Mouse (Mus musculus) frontal cortex, postnatal 14 days (tissue): ENCODE measurements around the gene Il17c.

ENCODE experiments used
- DNase-seq, 2 experiments: peaks; one replicate each; pipeline ENCODE4 v3.0.0; 2022; ENCODE audit warnings: low spot score in 2 of 2

Il17c gene

DNA sequence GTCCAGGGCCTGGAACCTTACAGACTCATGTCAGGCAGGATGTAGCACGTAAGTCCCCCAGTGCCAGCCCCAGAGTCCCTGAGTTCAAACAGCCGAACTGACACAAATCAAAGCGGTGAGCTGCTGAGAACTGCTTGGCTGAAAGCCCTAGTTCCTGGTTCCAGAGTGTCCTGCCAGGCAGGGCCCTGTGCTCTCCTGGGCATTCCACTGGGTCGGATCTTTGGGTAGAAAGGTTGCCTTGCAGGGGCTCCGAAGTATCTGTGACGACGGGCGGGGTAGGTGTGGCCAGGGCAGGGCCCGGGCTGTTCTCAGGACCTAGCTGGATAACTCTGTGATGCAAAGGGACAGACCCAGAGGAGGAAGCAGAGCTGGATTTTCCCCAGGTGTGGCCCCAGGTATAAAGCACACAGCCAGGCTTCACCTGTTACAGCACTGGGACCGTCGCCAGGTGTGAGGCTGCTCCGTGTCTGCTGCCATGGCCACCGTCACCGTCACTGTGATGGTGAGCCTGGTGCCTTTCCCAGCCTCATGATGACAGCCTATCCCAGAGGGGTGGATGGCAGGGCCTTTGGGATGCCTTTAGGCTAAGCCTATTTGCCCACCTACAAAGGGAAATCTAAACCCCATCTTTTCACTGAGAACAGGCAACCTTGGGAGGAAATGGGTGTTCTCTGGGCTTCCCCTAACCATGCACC lies at the start of gene Il17c:
TSS of gene Il17c (plus strand) at position 645 of the 695 bp plus-strand sequence.
- DNase-seq = no peak

DNA sequence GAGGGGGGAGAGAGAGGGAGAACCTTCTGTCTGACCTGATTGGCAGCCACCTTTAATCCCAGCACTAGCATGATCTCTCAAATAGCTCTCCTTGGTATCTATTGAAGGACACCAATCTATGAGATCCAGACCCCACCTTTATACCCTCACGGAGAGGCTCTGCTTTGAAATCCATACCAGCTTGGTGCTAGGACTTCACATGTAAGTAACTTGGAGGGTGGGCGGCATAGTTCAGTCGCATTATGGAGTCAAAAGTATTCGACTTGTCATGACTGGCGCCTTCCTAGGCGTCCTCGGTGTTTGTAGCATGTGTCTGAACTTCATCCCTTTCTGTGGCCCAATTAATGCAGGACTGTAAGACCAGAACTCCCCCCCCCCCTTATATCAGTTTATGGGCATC lies 46.5 kb upstream of the Il17c start:
- DNase-seq = no peak

DNA sequence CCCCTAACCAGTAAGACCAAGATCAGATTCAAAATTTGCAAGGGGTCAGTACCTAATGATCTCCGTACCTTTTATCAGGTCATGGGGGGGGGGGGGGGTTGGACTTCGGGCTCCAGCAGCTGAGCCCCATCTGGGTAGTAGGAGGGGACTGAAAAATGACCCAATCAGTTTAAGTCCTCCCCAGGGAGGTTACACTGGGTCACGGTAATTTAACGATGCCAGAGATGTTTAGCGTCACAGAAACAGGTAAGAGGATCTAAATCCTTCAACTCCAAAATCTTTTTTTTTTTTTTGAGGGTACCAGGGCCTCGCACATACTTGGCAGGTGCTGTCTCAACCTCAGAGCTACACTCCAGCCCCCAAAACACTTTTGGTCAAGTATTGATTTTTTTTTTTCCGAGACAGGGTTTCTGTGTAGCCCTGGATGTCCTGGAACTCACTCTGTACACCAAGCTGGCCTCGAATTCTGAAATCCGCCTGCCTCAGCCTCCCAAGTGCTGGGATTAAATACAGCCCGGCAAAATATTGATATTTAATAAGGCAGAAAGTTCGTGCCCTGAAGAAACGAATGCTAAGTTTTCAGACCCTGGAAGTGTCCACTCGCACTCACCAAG lies 46.0 kb upstream of the Il17c start:
- DNase-seq = no peak

DNA sequence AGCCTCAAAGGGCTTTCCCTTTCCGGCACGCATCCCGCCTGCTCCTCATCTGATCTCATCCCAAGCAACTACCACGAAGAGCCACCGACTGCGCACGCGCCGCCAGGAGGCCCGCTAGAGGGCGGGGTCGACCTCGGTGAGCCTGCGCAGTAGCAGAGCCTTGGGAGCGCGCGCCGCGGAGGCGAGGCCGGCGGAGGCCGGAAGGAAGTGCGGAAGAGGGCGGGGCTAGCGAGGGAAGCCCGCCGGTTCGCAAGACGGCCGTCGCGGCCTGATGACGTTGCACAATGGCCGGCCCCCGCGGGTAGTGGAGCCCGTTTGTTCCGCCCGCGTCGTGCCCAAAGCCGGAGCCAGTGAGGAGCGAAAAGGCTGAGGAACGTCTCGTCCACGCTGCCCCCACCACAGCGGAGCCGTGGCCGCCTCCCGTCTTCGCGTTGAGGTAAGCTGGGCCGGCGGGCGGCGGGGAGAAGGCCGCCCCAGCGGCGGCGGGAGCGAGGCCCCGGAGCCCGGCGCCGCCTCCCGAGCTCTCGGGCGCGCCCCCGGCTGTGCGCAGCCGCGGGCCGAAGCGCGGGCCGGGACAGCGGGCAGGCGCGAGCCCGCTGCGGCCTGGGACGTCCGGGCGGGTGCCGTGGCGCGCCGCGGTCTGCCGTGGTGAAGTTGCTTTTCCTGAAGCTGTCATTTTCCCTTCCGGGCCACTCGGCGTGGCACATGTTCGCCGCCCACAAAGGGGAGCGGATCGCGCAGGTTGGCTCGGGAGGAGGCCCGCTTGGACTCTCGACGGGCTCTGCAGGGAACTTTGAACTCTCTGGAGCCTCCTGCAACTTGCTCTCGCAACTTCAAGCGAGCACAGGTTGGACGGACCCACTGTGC lies 45.2 kb upstream of the Il17c start, which contains the start of gene Zc3h18:
TSS of gene Zc3h18 (plus strand) at position 245 of the 867 bp plus-strand sequence.
- DNase-seq = peak; percentile 98 to 99

DNA sequence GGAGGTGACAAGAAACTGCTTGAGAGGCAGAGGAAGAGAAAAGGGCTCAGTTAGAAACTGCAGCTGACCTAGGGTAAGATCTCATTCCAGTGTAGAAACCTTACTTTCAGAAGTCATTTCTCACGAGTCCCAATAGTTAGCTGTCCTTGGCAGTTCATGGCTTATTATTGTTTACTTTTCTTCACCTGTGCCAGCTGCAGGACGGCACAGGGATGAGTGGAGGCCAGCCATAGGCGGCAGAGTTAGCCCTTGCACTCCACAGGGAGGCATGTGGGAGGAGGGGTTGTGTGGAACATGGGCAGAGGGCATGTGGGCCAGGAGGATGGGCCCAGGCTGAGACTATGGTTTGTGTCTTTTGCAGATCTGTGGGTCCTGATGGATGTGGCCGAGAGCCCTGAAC lies 38.8 kb upstream of the Il17c start:
- DNase-seq = no peak

DNA sequence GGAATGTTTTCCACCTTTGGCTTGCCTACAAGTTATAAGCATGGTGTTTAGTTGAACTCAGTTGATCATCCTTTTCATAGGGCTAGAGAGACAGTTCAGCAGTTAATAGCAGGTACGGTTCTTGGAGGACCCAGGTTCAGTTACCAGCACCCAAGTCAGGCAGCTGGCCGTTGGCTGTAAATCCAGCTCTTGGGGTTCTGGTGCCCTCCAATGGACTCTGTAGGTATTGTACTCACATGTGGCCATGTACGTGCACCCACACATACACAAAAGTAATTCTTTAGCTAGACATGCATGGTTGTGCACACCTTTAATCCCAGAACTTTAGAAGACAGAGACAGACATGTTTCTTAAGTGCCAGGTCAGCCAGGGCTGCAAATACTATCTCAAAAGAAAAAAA lies 32.5 kb upstream of the Il17c start:
- DNase-seq = no peak

DNA sequence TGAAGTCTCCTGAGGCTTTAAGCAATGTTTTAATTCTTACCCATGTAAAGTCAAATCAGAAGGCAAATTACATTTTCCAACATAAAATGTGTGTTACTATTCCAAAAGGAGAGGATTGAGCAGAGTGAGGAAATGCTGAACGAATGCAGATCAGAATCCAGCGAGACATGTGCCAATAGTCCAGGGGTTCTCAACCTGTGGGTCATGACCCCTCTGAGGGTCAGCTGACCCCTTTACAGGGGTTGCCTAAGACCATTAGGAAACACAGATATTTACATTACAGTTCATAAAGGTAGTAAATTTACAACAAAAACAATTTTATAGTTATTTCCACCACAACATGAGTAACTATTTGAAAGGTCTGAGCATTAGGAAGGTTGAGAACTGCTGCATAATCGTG lies 31.1 kb upstream of the Il17c start:
- no peak for DNase-seq

DNA sequence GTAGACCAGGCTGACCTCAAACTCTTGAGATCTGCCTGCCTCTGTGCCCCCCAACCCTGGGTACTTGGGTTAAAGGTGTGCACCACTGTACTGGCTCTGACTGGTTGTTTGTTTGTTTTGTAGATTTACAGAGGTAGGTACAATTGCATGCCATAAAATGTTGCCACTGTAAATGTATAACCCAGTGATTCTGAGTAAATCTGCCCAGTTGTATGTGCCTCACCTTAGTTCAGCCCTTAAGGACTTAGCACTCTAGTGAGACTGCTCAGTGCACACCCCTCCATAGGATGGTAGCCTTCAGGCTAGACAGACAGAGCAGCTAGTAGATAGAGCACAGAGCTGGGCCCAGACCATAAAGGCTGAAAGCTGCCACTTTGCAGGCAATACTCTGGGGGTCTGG lies 28.1 kb upstream of the Il17c start:
- no peak for DNase-seq

DNA sequence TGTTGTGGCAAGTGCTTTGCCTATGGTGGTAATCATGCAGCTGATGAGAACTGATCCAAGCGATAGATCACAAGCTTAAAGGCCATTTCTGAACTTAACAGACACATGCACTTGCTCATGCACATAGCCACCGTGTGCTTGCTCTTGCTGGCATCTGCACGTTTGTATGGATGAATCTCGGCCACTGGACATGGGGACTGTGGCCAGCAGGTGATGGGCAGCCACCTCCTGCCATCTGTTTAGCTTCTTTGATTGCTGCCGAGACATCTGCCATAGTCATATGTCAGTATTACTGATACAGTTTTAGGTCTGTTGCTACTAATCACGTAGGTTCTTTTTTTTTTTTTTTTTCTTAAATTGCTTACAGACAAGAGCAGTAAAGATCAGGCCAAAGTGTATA lies 26.5 kb upstream of the Il17c start:
- DNase-seq = no peak

DNA sequence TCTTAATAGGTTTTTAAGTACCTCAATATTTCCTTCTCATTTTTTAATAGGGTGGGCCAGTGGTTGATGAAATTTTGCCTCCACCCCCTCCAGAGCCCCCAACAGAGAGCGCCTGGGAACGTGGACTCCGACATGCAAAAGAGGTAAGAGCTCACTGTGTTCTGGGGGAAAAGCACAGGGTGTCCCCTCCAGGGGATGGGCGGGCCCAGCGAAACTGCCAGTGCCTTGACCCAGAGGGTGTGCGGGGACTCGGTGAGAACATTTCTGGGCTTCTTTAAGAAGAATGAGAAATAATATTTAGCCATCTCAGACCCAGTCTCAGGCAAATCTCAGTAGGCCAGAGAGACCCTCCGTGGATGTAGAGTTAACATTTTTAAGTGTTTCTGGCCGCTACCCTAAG lies 23.6 kb upstream of the Il17c start:
- no peak for DNase-seq

DNA sequence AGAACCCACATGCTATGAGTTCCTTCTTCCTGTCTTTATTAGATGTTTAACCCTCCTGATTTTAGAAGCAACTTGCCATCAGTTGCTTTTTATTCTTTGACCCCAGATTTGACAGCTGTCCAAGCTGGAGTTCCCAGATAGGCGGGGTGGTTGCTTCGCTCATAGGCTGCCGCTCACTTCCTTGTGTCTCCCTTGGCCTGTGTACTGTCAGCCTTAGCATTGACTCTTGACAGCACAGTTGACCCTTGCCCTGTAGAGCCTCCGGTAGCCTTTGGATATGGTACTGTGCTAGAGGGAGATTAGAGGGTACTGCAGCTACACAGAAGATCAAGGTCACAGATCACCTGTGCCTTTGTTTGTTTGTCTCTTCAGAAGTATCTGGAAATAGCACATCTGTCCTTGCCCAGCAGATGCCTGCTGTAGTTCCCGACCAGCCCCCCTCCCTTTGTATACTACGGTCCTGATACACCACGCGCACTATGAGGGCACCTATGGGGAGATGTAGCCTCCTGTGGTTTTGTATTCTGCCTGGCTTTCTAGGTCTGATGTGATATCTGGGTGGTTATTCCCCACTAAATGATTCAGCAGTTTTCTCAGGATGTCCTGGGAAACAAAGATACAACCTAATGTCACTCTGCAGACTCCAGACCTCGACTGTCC lies 16.5 kb upstream of the Il17c start:
- DNase-seq = no peak

DNA sequence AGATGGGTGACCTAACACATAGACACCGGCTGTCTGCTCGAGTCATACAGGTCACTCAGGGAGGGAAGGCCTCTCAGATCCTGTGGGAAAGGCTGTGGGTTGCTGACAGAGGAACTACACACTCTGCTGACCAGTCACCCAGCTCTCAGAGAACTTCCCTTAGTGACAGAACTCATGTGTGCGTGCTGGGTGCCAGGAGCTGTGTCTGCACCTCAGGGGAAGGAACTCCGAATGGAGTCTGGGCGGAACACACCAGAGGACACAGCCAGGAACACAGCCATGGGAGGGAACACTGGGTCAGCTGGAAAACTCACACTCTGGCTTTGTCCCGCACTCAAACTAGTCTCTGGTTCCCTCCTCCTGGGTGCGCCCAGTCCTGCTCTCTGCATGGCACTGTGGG lies 14.1 kb upstream of the Il17c start:
- no peak for DNase-seq

DNA sequence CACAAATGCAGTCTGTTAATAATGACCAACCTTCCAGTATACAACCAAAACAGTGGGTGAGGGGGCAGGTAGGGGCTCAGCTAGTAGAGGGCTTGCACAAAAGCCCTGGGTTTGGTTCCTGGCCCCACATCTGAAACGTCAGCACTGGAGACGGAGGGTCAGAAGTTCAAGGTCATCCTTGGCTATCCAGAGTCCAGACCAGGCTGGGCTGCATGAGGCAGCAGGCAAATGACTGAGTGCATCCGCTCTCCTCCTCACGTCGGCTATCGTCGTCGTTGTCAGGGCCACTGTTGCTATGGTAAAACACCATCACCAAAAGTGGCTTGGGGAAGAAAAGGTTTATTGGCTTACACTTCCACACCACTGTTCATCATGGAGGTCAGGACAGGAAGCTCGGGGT lies 7.5 kb upstream of the Il17c start:
- DNase-seq = no peak

DNA sequence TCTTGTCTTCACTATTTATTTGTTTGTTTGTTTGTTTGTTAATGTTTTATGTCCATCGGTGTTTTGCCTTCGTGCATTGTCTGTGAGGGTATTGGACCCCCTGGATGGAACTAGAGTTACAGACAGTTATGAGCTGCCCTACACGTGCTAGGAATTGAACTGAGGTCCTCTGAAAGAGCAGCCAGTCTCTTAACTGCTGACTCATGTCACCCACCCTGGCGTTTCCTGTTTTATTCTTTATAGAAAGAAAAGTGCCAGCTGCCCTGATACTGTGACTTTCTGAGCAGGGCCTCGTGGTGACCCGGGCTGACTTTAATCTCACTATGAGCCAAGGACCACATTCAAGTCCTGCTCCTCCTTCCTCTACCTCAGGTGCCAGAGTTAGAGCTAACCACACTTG lies 6.3 kb upstream of the Il17c start:
- DNase-seq = no peak

DNA sequence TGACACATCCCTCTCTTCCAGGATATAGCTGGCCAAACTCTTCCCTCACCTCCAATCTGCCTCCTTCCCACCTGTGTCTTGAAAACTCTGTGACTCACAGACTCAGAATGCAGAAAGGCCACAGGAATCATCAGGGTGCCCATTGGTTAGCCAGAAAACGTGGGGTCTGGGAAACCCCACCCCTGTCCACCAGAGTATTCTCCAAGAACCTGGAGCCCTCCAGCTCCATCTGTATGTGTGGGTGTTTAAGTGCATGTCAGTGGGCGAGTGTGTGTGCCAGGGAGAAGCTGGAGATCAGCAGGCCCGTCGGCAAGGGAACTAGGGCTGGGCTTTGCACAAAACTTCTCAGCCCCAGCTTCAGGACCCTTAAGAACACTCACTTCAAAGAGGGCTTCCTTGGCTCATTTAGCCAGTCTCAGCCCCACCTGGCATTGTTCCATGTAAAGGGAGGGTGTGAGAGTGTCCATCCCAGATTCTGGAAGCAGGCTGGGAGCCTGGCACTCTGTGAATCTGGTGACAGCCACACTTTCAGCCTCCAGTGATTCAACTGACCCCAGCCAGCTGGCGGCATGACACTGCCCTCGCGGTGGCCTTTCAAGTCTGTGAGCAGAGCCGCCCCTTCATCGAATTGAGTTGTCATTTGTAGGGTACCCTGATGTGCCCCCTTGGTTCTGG lies 1.8 kb upstream of the Il17c start:
- DNase-seq = peak in 1 of 2 experiments; percentile 51

DNA sequence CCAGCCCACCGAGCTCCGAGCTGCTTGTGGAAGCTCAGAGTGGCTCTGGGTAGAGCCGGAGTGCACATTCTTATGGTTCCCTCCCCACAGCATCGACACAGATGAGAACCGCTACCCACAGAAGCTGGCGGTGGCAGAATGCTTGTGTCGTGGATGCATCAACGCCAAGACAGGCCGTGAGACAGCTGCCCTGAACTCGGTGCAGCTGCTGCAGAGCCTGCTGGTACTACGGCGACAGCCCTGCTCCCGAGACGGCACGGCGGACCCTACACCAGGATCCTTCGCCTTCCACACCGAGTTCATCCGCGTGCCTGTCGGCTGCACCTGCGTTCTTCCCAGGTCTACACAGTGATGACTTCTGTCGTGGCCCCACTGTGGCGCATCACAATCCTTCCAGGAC lies 1.4 kb downstream of the Il17c start:
- DNase-seq = no peak

DNA sequence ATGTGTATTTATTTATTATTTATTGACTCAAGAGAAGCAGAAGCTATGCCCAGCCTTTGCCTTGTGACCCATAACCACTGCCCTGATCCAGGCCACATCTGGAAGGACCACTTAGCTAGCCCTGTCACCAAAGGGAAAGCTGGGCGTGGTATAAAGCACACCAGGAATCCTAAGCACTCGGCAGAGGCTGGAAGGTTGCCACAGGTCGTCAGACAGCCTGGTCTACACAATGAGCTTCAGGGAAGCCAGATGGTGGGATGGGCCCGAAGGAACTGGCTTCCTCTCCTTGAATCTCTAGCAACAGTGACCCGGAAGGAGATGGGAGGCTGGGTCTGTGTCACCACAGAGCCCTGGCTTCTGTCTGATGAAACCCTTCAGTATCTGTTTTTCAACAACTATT lies 1.8 kb downstream of the Il17c start:
- DNase-seq = no peak

DNA sequence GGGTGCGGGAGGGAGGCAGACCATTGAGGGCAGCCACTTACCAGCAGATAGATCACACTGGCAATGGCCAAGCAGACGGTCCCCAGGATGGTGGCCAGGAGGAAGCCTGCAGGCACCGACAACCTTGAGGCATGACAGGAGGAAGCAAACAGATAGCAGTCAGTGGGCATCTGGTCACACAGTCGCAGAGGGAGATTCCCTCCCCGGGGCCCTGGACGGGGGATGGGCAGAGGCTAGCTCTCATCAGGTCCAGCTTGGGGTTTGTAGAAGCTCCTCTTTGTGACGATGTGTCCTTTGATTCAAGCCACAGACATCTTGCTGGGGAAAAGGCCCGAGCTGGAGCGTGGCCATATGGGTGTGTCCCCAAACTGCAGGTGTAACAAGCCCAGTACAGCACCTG lies 4.3 kb downstream of the Il17c start:
- no peak for DNase-seq

DNA sequence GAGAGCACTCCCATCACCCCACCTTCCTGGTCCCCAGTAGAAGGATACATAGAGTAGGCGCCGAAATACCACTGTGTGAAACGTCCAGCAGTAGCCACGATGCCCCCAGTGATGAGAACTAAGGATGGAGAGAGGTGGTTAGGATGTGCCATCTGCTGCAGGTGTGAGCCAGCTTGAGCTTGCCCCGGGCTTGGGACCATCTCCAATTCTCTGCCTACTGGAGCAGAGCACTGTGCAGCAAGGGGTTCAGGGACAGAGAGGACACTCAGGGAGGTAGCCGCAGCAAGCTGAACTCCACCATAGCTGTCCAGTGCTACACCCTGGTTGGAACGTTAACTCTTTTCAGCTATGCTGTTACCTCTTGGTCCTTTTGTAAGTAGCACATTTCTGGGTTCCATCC lies 5.8 kb downstream of the Il17c start:
- DNase-seq = no peak

DNA sequence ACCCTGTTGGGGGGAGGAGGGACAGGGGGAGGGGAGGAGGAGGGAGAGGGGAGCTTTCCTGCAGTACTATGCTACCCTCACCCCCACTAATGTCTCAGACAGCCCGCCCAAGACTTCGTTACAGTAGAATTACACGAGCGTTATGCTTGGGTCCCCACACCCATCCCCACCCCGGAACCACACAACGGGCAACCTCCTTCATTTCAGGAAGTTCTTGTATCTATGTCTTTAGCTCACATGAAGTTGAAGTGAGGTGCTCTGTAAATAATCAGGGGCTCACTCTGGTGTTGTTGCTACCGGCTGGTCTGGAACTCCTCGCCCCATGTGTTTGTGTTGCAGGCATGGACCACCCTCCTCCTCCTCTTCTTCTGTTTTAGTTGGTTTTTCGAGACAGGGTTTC lies 6.3 kb downstream of the Il17c start:
- DNase-seq = no peak

DNA sequence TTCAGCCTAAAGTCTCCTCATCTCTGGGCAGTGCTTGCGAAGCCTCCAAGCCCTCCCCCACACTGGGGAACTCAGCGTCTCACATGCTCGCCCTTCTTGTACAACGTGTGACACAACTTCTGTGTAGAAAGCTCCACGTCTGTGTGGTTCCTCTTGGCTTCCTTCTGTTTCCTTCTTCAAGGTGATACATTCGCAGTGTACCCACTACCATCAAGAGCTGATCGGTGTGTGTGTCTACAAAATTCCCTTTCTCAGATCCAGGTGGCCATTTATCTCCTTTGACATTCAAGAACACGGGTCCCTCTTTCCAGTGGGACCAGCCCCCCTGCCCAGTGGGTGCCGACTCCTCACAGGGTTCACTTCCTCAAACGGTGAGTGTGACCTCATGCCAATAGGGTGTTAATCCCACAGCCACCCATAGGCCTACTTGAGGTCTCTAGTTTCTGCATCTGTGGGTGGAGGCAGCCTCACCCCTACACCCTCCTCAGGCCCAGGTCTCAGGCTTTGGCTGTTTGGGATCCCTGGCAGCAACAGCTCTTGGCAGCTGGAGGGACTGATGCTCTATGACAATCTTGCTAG lies 8.3 kb downstream of the Il17c start:
- no peak for DNase-seq
